Mouse (Mus musculus) cortical plate, adult 2 months (tissue): ENCODE data around the gene Cep95.

Experiments
- CTCF ChIP-seq: fragments of 200-500 bp; IDR thresholded peaks from 2 replicates; pipeline ENCODE4 v1.5.1; 2011; ENCODE audit warnings: mild to moderate bottlenecking, control low read depth, low read length; ENCODE audit not compliant: insufficient read depth; ENCODE audit errors: extremely low read depth
- POLR2A ChIP-seq: fragments of 200-500 bp; IDR thresholded peaks from 2 replicates; pipeline ENCODE4 v1.6.1; 2011; ENCODE audit warnings: mild to moderate bottlenecking, low read length, control low read depth; ENCODE audit not compliant: insufficient read depth; ENCODE audit errors: extremely low read depth

GRCm38 (mm10) chr11:106814601-106815320 lies 25.7 kb downstream of the Cep95 start:
- no peak for TF ChIP-seq CTCF
- TF ChIP-seq POLR2A: no peak
